Mouse (Mus musculus) lung, postnatal 0 days (tissue): ENCODE data around the gene Gm49450.

ENCODE experiments used
- CTCF ChIP-seq: IDR thresholded peaks from 2 replicates; pipeline ENCODE4 v1.5.1; 2016; ENCODE audit warnings: antibody characterized with exemption, mild to moderate bottlenecking
- EP300 ChIP-seq: IDR thresholded peaks from 2 replicates; pipeline ENCODE4 v1.6.1; 2016; ENCODE audit warnings: antibody characterized with exemption, mild to moderate bottlenecking, control low read depth

- TF ChIP-seq CTCF: no peak
- no peak for TF ChIP-seq EP300
Observed at GRCm38 (mm10) chr15:98941539-98941938, 11.8 kb downstream of the Gm49450 start.
